Mouse (Mus musculus) layer of hippocampus, postnatal 14 days (tissue): Measurements from ENCODE around the gene Stn1. TPM values are rescaled to one million over a fixed set of nuclear protein-coding genes. Genes with fewer than 3 reads are reported as not detected.
"Not testable (repeated sequence)": the region's sequence is repeated elsewhere in the genome, so short reads cannot be mapped to it uniquely, and the experiment has no call there.

ENCODE experiments used
- DNase-seq, 2 experiments: peaks; one replicate each; pipeline ENCODE4 v3.0.0; 2021 to 2022; ENCODE audit warnings: low spot score in 2 of 2, mixed read lengths in 1 of 2
- long read RNA-seq, 2 experiments: library from polyadenylated mRNA; stranded (forward); transcript quantifications; one replicate each; pipeline ENCODE4 v2.0.0; 2021
- total RNA-seq, 2 experiments: library from RNA; stranded (reverse); gene quantifications; 2 replicates each; pipeline ENCODE4 v1.2.3; 2021

Stn1 gene
- 10 to 100 TPM; 18.5 to 21.1 TPM for total RNA-seq
- long read RNA-seq, experiment 1, transcript Stn1-201 (10 exons, 1,992 nt) = major isoform, 16 of 28 reads
- long read RNA-seq, experiment 1, partial matches to known transcripts = 6 of 28 reads
- long read RNA-seq, experiment 1, other reads (novel, unspliced or antisense) = 3 of 28 reads
- long read RNA-seq, experiment 2, transcript Stn1-201 (10 exons, 1,992 nt) = major isoform, 17 of 27 reads
- long read RNA-seq, experiment 2, partial matches to known transcripts = 8 of 27 reads
- long read RNA-seq, experiment 2, other reads (novel, unspliced or antisense) = 1 of 27 reads

DNA sequence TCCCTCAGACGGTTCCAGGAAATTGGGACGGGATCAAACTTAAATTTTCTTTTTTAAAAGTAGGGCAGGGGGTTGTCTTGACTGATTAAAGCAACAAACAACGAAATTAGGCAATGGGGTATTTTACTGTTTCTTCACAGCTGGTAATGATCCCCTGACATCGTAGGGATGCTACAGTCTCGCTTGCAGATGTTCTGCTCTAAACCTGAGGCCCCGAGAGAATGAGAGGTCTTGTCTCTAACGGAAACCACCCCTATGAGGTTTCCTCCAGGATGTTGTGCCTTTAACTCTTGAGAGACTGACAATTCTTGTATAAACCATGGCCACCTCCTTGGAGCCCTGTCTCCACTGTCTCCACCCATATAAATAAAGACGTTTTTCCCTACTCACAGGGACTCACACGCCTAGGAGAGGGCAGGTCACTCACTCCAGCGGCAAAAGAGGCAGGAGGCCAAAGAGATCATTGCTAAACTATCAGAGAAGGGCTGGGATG, at the start of gene Stn1:
Stn1 (minus strand) TSS at position 208 of the 493 bp plus-strand sequence.
- DNase-seq = no peak

DNA sequence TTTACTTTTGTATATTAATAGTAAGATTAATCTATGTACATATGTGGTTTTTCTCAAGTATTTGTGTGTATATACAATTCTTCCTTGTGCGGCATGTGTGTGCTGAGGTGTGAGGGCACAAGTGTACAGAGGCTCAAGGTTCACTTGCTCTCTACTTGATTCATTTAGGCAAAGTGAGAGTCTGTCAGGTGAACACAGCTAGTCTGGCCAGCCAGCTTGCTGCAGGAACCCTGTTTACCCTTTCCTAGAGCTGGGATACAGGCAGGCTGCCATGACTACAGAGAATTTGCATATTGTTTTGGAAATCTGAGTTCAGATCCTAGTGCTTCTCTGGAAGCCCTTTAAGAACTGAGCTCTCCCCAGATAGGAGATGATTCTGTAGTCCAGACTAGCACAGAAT, 49.7 kb upstream of the Stn1 start:
- DNase-seq = no peak

- DNase-seq = no peak
Observed at GRCm38 (mm10) chr19:47585772-47586171, 48.5 kb upstream of the Stn1 start.

- DNase-seq = peak in 1 of 2 experiments; percentile 18
Observed at GRCm38 (mm10) chr19:47579788-47580631, 42.7 kb upstream of the Stn1 start.

- DNase-seq = peak; percentile 76 to 77
Observed at GRCm38 (mm10) chr19:47579225-47579787, 42.0 kb upstream of the Stn1 start, which contains the start of gene Slk. Gene Slk, plus strand, starts transcription at chr19:47579678.

DNA sequence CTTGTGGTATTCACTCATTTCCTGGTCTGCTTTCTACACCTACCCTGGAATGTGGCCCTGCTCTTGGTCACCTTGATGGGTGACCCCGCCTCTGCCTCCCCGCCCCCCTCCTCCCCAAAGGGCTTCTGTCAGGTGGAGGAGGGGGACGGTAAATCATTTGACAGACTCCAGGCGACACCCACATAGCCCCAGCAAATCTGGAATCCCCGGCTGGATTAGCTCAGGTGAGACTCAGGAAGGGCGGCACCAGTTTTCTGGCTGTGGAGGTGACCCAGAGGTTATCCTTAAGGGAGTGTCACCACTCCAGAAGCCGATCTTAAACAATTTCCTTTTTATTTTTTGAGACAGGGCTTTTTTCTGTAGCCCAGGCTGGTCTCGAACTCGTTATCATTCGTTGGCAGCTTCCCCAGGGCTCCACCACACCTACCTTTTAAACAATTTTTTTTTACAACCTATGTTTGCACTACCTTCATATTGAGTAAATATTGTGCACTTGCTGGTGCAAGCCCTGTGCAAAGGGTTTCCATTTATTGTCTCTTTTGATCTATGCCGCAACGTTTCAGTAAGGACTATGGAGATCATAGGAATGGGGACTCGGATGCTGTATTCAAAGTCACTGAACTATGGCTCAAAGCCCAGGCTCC, 41.4 kb upstream of the Stn1 start:
- no peak for DNase-seq

GRCm38 (mm10) chr19:47573718-47574117, 36.4 kb upstream of the Stn1 start:
- no peak for DNase-seq

- not testable (repeated sequence) for DNase-seq
Observed at GRCm38 (mm10) chr19:47571981-47572380, 34.7 kb upstream of the Stn1 start.

DNA sequence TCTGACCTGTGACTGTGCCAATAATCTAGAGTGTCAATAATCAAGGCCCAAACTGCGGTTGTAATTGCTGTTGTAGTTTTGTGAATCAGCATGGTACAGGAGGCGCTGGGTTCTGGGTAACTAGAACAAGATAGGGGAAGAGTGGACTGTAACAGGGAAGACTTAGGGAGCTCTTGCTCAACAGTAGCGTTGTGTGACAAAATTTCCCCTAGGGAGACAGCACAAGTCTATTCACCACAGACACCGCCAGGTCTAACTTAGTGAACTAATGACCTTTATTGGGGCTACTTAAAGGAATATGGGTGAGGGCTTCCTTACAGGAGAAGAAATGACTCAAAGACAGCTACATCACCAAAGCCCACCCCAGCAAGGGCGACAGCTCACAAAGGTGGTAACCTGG, 32.7 kb upstream of the Stn1 start:
- DNase-seq = no peak

- DNase-seq = no peak
Observed at GRCm38 (mm10) chr19:47565994-47566393, 28.7 kb upstream of the Stn1 start.

DNA sequence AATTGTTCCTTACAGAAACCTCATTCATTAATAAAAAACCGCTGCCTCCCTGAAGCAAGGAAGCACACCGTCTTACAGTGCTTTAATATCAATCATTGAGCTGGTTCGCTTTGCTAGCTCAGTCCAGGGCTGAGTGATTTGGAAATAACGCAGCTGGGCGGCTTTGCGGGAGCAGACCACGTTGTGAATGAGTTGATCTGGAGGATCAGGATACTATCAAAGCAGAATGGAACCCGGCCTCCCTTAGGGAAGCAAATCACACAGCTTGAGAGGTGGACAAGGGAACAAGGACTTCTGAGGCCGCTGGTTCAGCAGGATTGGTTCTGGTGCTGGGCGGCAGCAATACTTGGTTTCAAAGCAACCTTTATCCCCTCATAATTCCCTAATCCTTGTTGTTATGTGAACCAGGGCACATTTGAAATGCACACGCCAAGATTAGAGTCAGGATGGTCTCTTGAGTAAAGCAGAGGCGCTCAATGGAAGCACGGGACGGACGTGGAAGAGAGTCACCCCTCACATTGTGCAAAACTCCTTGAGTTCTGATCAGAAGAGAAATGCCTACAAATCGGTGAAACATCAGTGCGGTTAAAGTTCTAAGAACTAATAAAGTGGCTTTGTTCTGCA, 27.8 kb upstream of the Stn1 start:
- DNase-seq = no peak

- DNase-seq = no peak
Observed at GRCm38 (mm10) chr19:47563715-47564114, 26.4 kb upstream of the Stn1 start.

- DNase-seq = no peak
Observed at GRCm38 (mm10) chr19:47561996-47562441, 24.7 kb upstream of the Stn1 start.

DNA sequence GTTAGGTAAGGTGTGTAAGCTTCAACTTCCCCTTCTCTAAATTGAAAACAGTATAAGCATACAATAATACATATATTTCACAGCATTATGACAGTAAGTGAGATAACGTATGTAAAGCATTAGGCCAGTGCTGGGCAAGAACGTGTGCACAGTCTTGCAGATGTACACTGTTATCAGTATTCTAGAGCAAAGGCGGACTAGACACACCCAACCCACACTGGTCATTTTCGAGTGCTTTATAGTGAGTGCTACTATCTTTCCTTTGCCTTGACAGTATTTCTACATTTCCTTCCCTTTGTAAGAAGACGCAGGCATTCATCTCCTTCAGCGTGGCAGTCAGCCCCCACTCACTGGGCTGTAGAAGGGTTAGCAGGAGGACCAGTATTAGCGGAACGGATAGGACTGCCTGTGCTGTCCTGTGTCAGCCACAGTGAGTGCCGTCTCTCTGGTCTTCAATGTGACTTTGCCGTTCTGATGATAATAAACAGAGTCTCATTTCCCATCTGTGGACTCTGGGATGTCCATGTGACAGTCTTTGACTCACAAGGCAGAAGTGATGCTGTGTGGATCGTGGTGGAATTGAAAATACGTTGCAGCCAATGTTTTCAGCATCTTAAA, 23.3 kb upstream of the Stn1 start:
- no peak for DNase-seq

DNA sequence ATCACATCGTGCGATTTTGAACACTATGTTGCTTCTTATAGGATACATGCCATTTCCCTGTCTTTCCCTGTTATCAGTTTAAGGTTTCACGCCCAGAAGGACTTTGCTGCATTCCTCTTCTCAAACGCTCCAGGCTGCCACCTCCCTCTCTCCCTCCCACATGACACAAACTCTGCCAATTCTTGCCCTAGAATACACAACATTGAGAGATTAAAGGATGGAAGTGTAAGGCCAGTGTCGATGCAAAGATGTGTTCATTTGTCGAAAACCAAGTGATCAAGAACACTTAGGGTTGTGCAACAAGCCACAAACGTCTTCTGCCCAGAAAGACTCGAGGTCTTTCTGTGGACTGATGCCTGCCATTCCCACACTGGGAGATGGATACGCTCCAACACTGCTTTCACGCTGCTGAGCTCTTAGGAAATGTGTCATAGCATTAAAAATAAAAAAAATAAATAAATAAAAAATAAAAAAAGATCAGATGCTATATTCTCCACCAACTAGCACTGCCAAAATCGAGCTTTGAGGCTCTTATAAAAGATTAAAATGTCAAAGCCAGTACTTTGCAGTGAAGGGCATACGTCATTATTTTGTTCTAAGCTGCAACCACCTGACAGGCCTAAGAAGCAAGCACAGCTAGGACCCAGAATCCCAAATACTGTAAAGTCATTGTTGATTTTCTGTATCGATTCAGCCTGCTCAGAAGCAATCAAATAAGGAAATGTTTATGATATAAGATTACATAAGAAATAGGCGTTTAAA, 22.6 kb upstream of the Stn1 start:
- peak; percentile 45 to 46 for DNase-seq

DNA sequence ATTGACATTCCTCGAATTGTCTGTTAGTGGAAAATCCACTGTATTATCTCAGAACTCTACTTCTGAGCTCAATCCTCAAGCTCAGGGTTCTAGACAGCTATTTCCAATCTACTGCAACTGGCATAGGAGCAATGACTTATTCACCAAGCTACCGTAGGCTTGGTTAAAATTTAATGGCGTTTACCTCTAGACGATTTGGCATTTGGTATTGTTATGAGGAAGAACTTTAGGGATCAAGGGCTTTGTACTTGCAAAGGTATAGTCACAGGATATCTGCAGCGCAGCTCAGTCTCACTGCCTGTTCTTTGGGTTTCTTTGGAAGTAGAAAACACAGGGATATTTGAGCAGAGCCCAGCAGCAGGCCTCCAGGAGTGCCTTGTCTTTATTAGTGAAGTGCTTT, 21.8 kb upstream of the Stn1 start:
- DNase-seq = no peak

DNA sequence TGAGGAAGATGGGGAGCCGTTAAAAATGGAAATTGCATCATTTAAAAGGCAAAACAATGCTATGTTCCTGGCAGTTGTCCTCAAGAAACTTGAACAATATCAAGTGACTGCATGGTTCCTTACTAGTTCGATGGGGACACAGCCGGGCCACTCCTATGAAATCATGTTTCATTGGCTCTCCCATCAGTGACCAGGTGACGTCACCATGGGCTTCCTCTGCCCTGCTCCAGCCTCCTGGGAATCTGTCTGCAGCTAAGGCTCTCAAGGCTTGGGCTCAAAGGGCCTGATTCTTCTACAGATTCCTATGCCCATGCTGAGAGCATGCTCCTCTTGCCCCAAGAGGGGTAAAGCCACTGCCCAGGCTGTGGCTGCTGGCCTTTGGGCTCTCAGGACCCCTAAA, 12.3 kb upstream of the Stn1 start:
- DNase-seq = no peak

DNA sequence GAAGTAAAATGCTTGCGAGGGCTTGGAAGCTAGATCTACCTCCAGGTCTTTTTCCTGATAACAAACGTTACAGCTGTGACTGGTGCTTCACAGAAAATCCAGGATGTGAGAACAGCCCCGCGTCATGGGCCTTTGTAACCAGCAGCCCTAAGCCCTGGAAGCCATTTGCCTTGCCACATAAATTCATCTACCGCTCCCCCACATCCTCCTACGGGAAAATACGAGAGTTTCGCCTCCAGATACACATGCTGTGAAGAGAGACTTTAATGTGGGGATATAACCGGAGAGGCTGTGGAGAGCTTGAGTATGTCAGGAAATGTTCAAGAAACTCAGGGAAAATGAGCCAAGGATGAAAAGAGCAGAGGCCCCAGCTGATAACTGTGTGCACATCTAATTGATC, 11.9 kb upstream of the Stn1 start:
- no peak for DNase-seq

- DNase-seq = no peak
Observed at GRCm38 (mm10) chr19:47548432-47549076, 11.2 kb upstream of the Stn1 start.
